Mouse (Mus musculus): Measurements from ENCODE around the gene Pde3a. TPM values are rescaled to one million over a fixed set of nuclear protein-coding genes. Genes with fewer than 3 reads are reported as not detected.
A peak's percentile ranks its signal among the peaks of the same experiment; 100 is the strongest.

The Pde3a gene
- polyA plus RNA-seq, 1 experiment from 2014 or later: 14.7 TPM

GRCm38 (mm10) chr6:141254956-141255355, 5.9 kb downstream of the Pde3a start:
- no peak overlapping the region for H3K4me3 ChIP-seq (ENCODE audit: low read length)
- peaks cover 30% of the 10 kb centered on the region for H3K4me1 ChIP-seq (ENCODE audit: control insufficient read depth, insufficient read depth, low read length)
- no peak overlapping the region for H3K9ac ChIP-seq (ENCODE audit: low read depth, low read length)
- H3K36me3 ChIP-seq (ENCODE audit: control insufficient read depth, insufficient read depth, low read length): no peaks in the 10 kb centered on the region
- 39% methylated on average over 4 of the region's 4 CpGs for WGBS
- no peak overlapping the region for H3K27ac ChIP-seq (ENCODE audit: low read length)
- peak overlapping the region; percentile 30 for H3K4me2 ChIP-seq (ENCODE audit: low read depth, low read length)
- H3K27me3 ChIP-seq (replicated peaks; ENCODE audit: control insufficient read depth, insufficient read depth, low read length): no peaks in the 10 kb centered on the region
- no peak for ATAC-seq
- no peaks in the 10 kb centered on the region for H3K9me3 ChIP-seq (ENCODE audit: control insufficient read depth, low read length)

GRCm38 (mm10) chr6:141256896-141257295, 7.8 kb downstream of the Pde3a start:
- Histone ChIP-seq H3K9ac (ENCODE audit: low read depth, low read length) (no peak overlapping the region), H3K27me3 (replicated peaks; ENCODE audit: control insufficient read depth, insufficient read depth, low read length) (no peaks in the 10 kb centered on the region), H3K9me3 (ENCODE audit: control insufficient read depth, low read length) (no peaks in the 10 kb centered on the region), H3K36me3 (ENCODE audit: control insufficient read depth, insufficient read depth, low read length) (no peaks in the 10 kb centered on the region), H3K4me1 (ENCODE audit: control insufficient read depth, insufficient read depth, low read length) (peaks cover 30% of the 10 kb centered on the region), H3K4me3 (ENCODE audit: low read length) (no peak overlapping the region), H3K27ac (ENCODE audit: low read length) (no peak overlapping the region), H3K4me2 (ENCODE audit: low read depth, low read length) (no peak overlapping the region)
- no peak for ATAC-seq
- WGBS: 56% methylated on average over 8 of the region's 8 CpGs

GRCm38 (mm10) chr6:141257434-141258202, 8.5 kb downstream of the Pde3a start:
- no peak overlapping the region for H3K4me2 ChIP-seq (ENCODE audit: low read depth, low read length)

DNA sequence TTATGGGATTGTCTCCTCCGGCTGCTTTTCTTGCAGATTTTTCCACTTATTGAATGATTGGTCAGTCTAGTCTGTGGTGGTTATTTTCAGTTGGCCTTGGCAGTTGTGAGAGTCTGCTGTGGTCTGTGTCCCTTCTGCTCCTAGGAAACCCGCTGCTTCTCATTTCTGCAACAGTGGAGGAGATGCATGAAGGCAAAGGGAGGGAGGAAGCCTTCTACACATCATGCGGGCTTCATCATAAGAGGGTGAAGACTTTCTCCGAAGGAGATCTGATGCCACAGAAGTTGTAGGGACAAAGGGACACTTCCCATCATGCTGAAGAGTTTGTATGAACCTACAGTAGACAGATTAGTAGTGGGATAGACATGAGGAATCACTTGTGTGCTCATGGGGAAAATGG, 16.2 kb downstream of the Pde3a start:
- WGBS: 83% methylated on average over 4 of the region's 4 CpGs
- Histone ChIP-seq H3K4me3 (ENCODE audit: low read length) (no peak overlapping the region), H3K27me3 (replicated peaks; ENCODE audit: control insufficient read depth, insufficient read depth, low read length) (no peaks in the 10 kb centered on the region), H3K4me2 (ENCODE audit: low read depth, low read length) (no peak overlapping the region), H3K9ac (ENCODE audit: low read depth, low read length) (no peak overlapping the region), H3K27ac (ENCODE audit: low read length) (no peak overlapping the region), H3K36me3 (ENCODE audit: control insufficient read depth, insufficient read depth, low read length) (no peaks in the 10 kb centered on the region), H3K4me1 (ENCODE audit: control insufficient read depth, insufficient read depth, low read length) (peaks cover 10% of the 10 kb centered on the region), H3K9me3 (ENCODE audit: control insufficient read depth, low read length) (no peaks in the 10 kb centered on the region)
- no peak for ATAC-seq

More at GRCm38 (mm10) chr6:141257434-141258202, 8.5 kb downstream of the Pde3a start:
- WGBS: 72% methylated on average over 6 of the region's 6 CpGs
- Histone ChIP-seq H3K9ac (ENCODE audit: low read depth, low read length) (no peak overlapping the region), H3K27ac (ENCODE audit: low read length) (no peak overlapping the region), H3K4me3 (ENCODE audit: low read length) (no peak overlapping the region), H3K4me1 (ENCODE audit: control insufficient read depth, insufficient read depth, low read length) (peaks cover 30% of the 10 kb centered on the region), H3K36me3 (ENCODE audit: control insufficient read depth, insufficient read depth, low read length) (no peaks in the 10 kb centered on the region), H3K27me3 (replicated peaks; ENCODE audit: control insufficient read depth, insufficient read depth, low read length) (no peaks in the 10 kb centered on the region), H3K9me3 (ENCODE audit: control insufficient read depth, low read length) (no peaks in the 10 kb centered on the region)
- 0 out of 2 replicates have a peak, but pooled peaks have one; percentile 24 for ATAC-seq

GRCm38 (mm10) chr6:141267888-141268570, 19.0 kb downstream of the Pde3a start:
- H3K4me3 ChIP-seq (ENCODE audit: low read length): no peak overlapping the region
- H3K9me3 ChIP-seq (ENCODE audit: control insufficient read depth, low read length): no peaks in the 10 kb centered on the region
- H3K27ac ChIP-seq (ENCODE audit: low read length): no peak overlapping the region
- no peak for ATAC-seq
- peaks cover 23% of the 10 kb centered on the region for H3K4me1 ChIP-seq (ENCODE audit: control insufficient read depth, insufficient read depth, low read length)
- H3K36me3 ChIP-seq (ENCODE audit: control insufficient read depth, insufficient read depth, low read length): no peaks in the 10 kb centered on the region
- H3K9ac ChIP-seq (ENCODE audit: low read depth, low read length): no peak overlapping the region
- WGBS: 70% methylated on average over 11 of the region's 11 CpGs
- no peaks in the 10 kb centered on the region for H3K27me3 ChIP-seq (replicated peaks; ENCODE audit: control insufficient read depth, insufficient read depth, low read length)
- H3K4me2 ChIP-seq (ENCODE audit: low read depth, low read length): no peak overlapping the region

DNA sequence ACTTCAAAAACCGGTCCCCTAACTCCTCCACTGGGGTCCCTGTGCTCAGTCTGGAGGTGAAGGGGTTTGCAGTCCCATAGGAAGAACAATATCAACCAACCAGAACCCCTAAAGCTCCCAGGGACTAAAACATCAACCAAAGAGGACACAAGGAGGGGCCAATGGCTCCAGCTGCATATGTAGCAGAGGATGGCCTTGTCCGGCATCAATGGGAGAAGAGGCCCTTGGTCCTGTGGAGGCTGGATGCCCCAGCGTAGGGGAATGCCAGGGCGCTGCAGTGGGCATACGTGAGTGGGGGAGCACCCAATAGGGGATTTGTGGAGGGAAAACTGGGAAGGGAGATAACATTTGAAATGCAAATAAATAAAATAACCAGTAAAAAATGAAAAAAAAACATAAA, 19.8 kb downstream of the Pde3a start:
- WGBS: 96% methylated on average over 5 of the region's 5 CpGs
- no peaks in the 10 kb centered on the region for H3K27me3 ChIP-seq (replicated peaks; ENCODE audit: control insufficient read depth, insufficient read depth, low read length)
- H3K27ac ChIP-seq (ENCODE audit: low read length): no peak overlapping the region
- H3K4me1 ChIP-seq (ENCODE audit: control insufficient read depth, insufficient read depth, low read length): peaks cover 23% of the 10 kb centered on the region
- ATAC-seq: no peak
- H3K4me3 ChIP-seq (ENCODE audit: low read length): no peak overlapping the region
- no peak overlapping the region for H3K4me2 ChIP-seq (ENCODE audit: low read depth, low read length)
- no peaks in the 10 kb centered on the region for H3K36me3 ChIP-seq (ENCODE audit: control insufficient read depth, insufficient read depth, low read length)
- H3K9me3 ChIP-seq (ENCODE audit: control insufficient read depth, low read length): no peaks in the 10 kb centered on the region
- no peak overlapping the region for H3K9ac ChIP-seq (ENCODE audit: low read depth, low read length)

- 0 out of 2 replicates have a peak overlapping the region, but pooled peaks have one; percentile 16 for H3K4me3 ChIP-seq (ENCODE audit: low read length)
- WGBS: 70% methylated on average over 5 of the region's 5 CpGs
- H3K4me1 ChIP-seq (ENCODE audit: control insufficient read depth, insufficient read depth, low read length): peaks cover 23% of the 10 kb centered on the region
- no peaks in the 10 kb centered on the region for H3K27me3 ChIP-seq (replicated peaks; ENCODE audit: control insufficient read depth, insufficient read depth, low read length)
- no peaks in the 10 kb centered on the region for H3K36me3 ChIP-seq (ENCODE audit: control insufficient read depth, insufficient read depth, low read length)
- ATAC-seq: peak; percentile 30
- H3K9ac ChIP-seq (ENCODE audit: low read depth, low read length): no peak overlapping the region
- peak overlapping the region; percentile 35 for H3K4me2 ChIP-seq (ENCODE audit: low read depth, low read length)
- peak overlapping the region; percentile 46 for H3K27ac ChIP-seq (ENCODE audit: low read length)
- H3K9me3 ChIP-seq (ENCODE audit: control insufficient read depth, low read length): no peaks in the 10 kb centered on the region
These were observed 22.1 kb downstream of the Pde3a start for GRCm38 (mm10) chr6:141271133-141271532.

- H3K27me3 ChIP-seq (replicated peaks; ENCODE audit: control insufficient read depth, insufficient read depth, low read length): no peaks in the 10 kb centered on the region
- no peaks in the 10 kb centered on the region for H3K9me3 ChIP-seq (ENCODE audit: control insufficient read depth, low read length)
- H3K4me1 ChIP-seq (ENCODE audit: control insufficient read depth, insufficient read depth, low read length): peaks cover 23% of the 10 kb centered on the region
- peak overlapping the region; percentile 35; the same call in 1 of the 2 replicates for H3K4me2 ChIP-seq (ENCODE audit: low read depth, low read length)
- H3K36me3 ChIP-seq (ENCODE audit: control insufficient read depth, insufficient read depth, low read length): no peaks in the 10 kb centered on the region
- H3K9ac ChIP-seq (ENCODE audit: low read depth, low read length): no peak overlapping the region
- H3K4me3 ChIP-seq (ENCODE audit: low read length): 0 out of 2 replicates have a peak overlapping the region, but pooled peaks have one; percentile 16
- H3K27ac ChIP-seq (ENCODE audit: low read length): peak overlapping the region; percentile 46
- peak; percentile 88 for ATAC-seq
- WGBS: 63% methylated on average over 3 of the region's 3 CpGs
These were observed 22.5 kb downstream of the Pde3a start for GRCm38 (mm10) chr6:141271579-141271978.

- 63% methylated on average over 6 of the region's 6 CpGs for WGBS
- H3K9me3 ChIP-seq (ENCODE audit: control insufficient read depth, low read length): no peaks in the 10 kb centered on the region
- no peak overlapping the region for H3K4me2 ChIP-seq (ENCODE audit: low read depth, low read length)
- no peak overlapping the region for H3K4me3 ChIP-seq (ENCODE audit: low read length)
- ATAC-seq: peak; percentile 37; the same call in 1 of the 2 replicates
- no peak overlapping the region for H3K27ac ChIP-seq (ENCODE audit: low read length)
- H3K27me3 ChIP-seq (replicated peaks; ENCODE audit: control insufficient read depth, insufficient read depth, low read length): no peaks in the 10 kb centered on the region
- H3K36me3 ChIP-seq (ENCODE audit: control insufficient read depth, insufficient read depth, low read length): no peaks in the 10 kb centered on the region
- no peak overlapping the region for H3K9ac ChIP-seq (ENCODE audit: low read depth, low read length)
- H3K4me1 ChIP-seq (ENCODE audit: control insufficient read depth, insufficient read depth, low read length): peaks cover 16% of the 10 kb centered on the region
These were observed 24.6 kb downstream of the Pde3a start for GRCm38 (mm10) chr6:141273685-141274084.
